Mouse (Mus musculus): Measurements from ENCODE around the gene Tdgf1.

DNA sequence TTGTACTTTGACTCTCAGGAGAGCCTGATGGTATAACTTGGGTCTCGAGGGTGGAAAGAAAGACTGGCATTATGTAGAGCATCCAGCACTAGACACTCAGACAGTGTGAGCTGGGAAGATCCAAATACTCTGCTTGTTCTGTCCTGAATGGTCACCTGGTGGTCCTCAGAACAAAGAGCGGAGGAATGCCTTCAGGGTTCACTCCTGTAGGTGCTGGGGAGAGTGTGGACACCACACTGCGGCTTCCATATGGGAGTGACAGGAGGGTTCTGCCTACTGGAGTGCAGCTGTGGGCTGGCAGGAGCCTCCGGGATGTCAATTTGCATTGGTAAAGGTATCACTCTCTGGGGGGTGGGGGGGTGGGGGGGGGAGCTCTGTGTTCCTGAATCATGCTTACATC lies 36.4 kb upstream of the Tdgf1 start:
- TF ChIP-seq GATA1 (IDR thresholded peaks at IDR 0.05; ENCODE audit: low read length) = no peak
- no peak for TF ChIP-seq TAL1 (IDR thresholded peaks at IDR 0.05; ENCODE audit: low read length)
